9 mouse cellular contexts compared by ENCODE assay signal in genomic region chr11:99243200-99243819, GRCm38 (mm10). TPM values are rescaled to one million over a fixed set of nuclear protein-coding genes. Genes with fewer than 3 reads are reported as not detected.
A peak's percentile ranks its signal among the peaks of the same experiment; 100 is the strongest.
DNase-seq lines count a peak whose midpoint lies in the region; ATAC-seq lines count a peak whose summit lies in the region.
"Had no signal": no experiment of that assay in that cellular context is flagged by ENCODE, and none has a peak within 500 bp of the region (broad histone marks: within the 10 kb centered on the region; RNA-seq: fewer than 3 reads in every experiment).

No protein-coding gene starts in this region.

- peak overlapping the region; percentile 76 for H3K4me2 ChIP-seq in heart, embryonic 15.5 days
- H3K4me2 ChIP-seq in hindbrain, embryonic 14.5 days (replicated peaks): peak overlapping the region; percentile 57
- peak overlapping the region; percentile 53 for H3K4me2 ChIP-seq in midbrain, embryonic 13.5 days (replicated peaks)

- H3K27me3 ChIP-seq in heart, embryonic 15.5 days: no peaks in the 10 kb centered on the region
- no peaks in the 10 kb centered on the region for H3K27me3 ChIP-seq in hindbrain, embryonic 14.5 days (ENCODE audit: control insufficient read depth, insufficient read depth, low read length)
- no peaks in the 10 kb centered on the region for H3K27me3 ChIP-seq in midbrain, embryonic 13.5 days

- H3K36me3 ChIP-seq in heart, embryonic 15.5 days: no peaks in the 10 kb centered on the region
- H3K36me3 ChIP-seq in hindbrain, embryonic 14.5 days (replicated peaks; ENCODE audit: control insufficient read depth, insufficient read depth): no peaks in the 10 kb centered on the region
- no peaks in the 10 kb centered on the region for H3K36me3 ChIP-seq in midbrain, embryonic 13.5 days

- H3K4me1 ChIP-seq in heart, embryonic 15.5 days (replicated peaks): peaks cover 14% of the 10 kb centered on the region
- H3K4me1 ChIP-seq in brown adipose tissue, adult 24 weeks (ENCODE audit: control insufficient read depth, insufficient read depth, insufficient read length, low read length): no peaks in the 10 kb centered on the region
- H3K4me1 ChIP-seq in hindbrain, embryonic 14.5 days (replicated peaks; ENCODE audit: control insufficient read depth, insufficient read depth, low read length): no peaks in the 10 kb centered on the region
- H3K4me1 ChIP-seq in midbrain, embryonic 13.5 days (replicated peaks): 0 out of 2 replicates have a peak, but pooled peaks cover 7% of the 10 kb centered on the region

- WGBS in heart, embryonic 15.5 days: 67% methylated on average over 3 of the region's 3 CpGs
- 58% methylated on average over 3 of the region's 3 CpGs for WGBS in hindbrain, embryonic 14.5 days
- 70% methylated on average over 3 of the region's 3 CpGs for WGBS in midbrain, embryonic 13.5 days

- no peaks in the 10 kb centered on the region for H3K9me3 ChIP-seq in heart, embryonic 15.5 days (replicated peaks)
- H3K9me3 ChIP-seq in hindbrain, embryonic 14.5 days (ENCODE audit: control insufficient read depth, low read length): no peaks in the 10 kb centered on the region
- H3K9me3 ChIP-seq in midbrain, embryonic 13.5 days: no peaks in the 10 kb centered on the region

- H3K4me3 ChIP-seq in heart, embryonic 15.5 days: peak overlapping the region; percentile 52
- H3K4me3 ChIP-seq in brown adipose tissue, adult 24 weeks (ENCODE audit: insufficient read depth, low read depth, low read length): peak overlapping the region; percentile 58
- H3K4me3 ChIP-seq in hindbrain, embryonic 14.5 days (replicated peaks; ENCODE audit: low read length): peak overlapping the region; percentile 31
- H3K4me3 ChIP-seq in midbrain, embryonic 13.5 days (replicated peaks): peak overlapping the region; percentile 32

- H3K27ac ChIP-seq in heart, embryonic 15.5 days: peak overlapping the region; percentile 61
- H3K27ac ChIP-seq in brown adipose tissue, adult 24 weeks (replicated peaks; ENCODE audit: low read depth, low read length): peak overlapping the region; percentile 89
- H3K27ac ChIP-seq in hindbrain, embryonic 14.5 days: peak overlapping the region; percentile 66
- peak overlapping the region; percentile 54 for H3K27ac ChIP-seq in midbrain, embryonic 13.5 days

- H3K9ac ChIP-seq in heart, embryonic 15.5 days: peak overlapping the region; percentile 46
- peak overlapping the region; percentile 53 for H3K9ac ChIP-seq in hindbrain, embryonic 14.5 days
- H3K9ac ChIP-seq in midbrain, embryonic 13.5 days (replicated peaks): peak overlapping the region; percentile 50

- DNase-seq in heart, postnatal 4 days: no peak
- DNase-seq in hindbrain, embryonic 14.5 days (ENCODE audit: low spot score): no peak
- no peak for DNase-seq in urinary bladder, postnatal 4 days (ENCODE audit: low spot score in 2 of 2)
- DNase-seq in spleen, adult 18-20 months: no peak
- no peak for DNase-seq in spleen, postnatal 14 days (ENCODE audit: low spot score in 2 of 2)

- no peak for ATAC-seq in heart, embryonic 15.5 days (replicated peaks; ENCODE audit: insufficient number of reproducible peaks, insufficient read depth, low FRiP score, low read depth)
- no peak for ATAC-seq in hindbrain, embryonic 14.5 days (ENCODE audit: low FRiP score)
- ATAC-seq in midbrain, embryonic 13.5 days: no peak

RNA-seq across cellular contexts. Expression of gene Krt222, which starts 0.6 kb away (rescaled TPM):
- polyA plus RNA-seq in heart, embryonic 15.5 days (2015; fragmentation: Nextera tagmentation; extraction: Ambion mirVana): 2.1 and 3.1 TPM in 2 replicates
- 1 to 10 TPM; 7.5 to 8.2 TPM for total RNA-seq in heart, postnatal 4 days (2021)
- 1.2 and 1.8 TPM in 2 replicates for polyA plus RNA-seq in brown adipose tissue, adult 24 weeks (2012; ENCODE audit: insufficient read depth, insufficient read length, missing spikeins)
- 7.3 and 9.3 TPM in 2 replicates for polyA plus RNA-seq in hindbrain, embryonic 14.5 days (2014; fragmentation: Nextera tagmentation; extraction: Ambion mirVana)
- 2.4 TPM in 2 replicates for polyA plus RNA-seq in midbrain, embryonic 13.5 days (2015; fragmentation: Nextera tagmentation; extraction: Ambion mirVana)
- total RNA-seq: hematopoietic stem cell, adult 5-6 weeks had no signal

RNA-seq across cellular contexts. Expression of gene Smarce1, which starts 12.5 kb away (rescaled TPM):
- polyA plus RNA-seq in heart, embryonic 15.5 days (2015; fragmentation: Nextera tagmentation; extraction: Ambion mirVana): 136 and 143 TPM in 2 replicates
- total RNA-seq in heart, postnatal 4 days (2021): 10 to 100 TPM; 92.8 to 99.8 TPM
- polyA plus RNA-seq in brown adipose tissue, adult 24 weeks (2012; ENCODE audit: insufficient read depth, insufficient read length, missing spikeins): 36.8 and 51.0 TPM in 2 replicates
- polyA plus RNA-seq in hindbrain, embryonic 14.5 days (2014; fragmentation: Nextera tagmentation; extraction: Ambion mirVana): 131 and 136 TPM in 2 replicates
- 370 and 402 TPM in 2 replicates for polyA plus RNA-seq in midbrain, embryonic 13.5 days (2015; fragmentation: Nextera tagmentation; extraction: Ambion mirVana)

RNA-seq across cellular contexts. Expression of gene Krt24, which starts 41.8 kb away (rescaled TPM):
- polyA plus RNA-seq in heart, embryonic 15.5 days (2015; fragmentation: Nextera tagmentation; extraction: Ambion mirVana): not detected in 2 replicates
- not detected for total RNA-seq in heart, postnatal 4 days (2021)
- not detected in 2 replicates for polyA plus RNA-seq in brown adipose tissue, adult 24 weeks (2012; ENCODE audit: insufficient read depth, insufficient read length, missing spikeins)
- polyA plus RNA-seq in hindbrain, embryonic 14.5 days (2014; fragmentation: Nextera tagmentation; extraction: Ambion mirVana): not detected in 2 replicates
- polyA plus RNA-seq in midbrain, embryonic 13.5 days (2015; fragmentation: Nextera tagmentation; extraction: Ambion mirVana): not detected in 2 replicates
- total RNA-seq: hematopoietic stem cell, adult 5-6 weeks had no signal
